Mouse (Mus musculus): ENCODE results near the gene Zfp462. TPM values are rescaled to one million over a fixed set of nuclear protein-coding genes. Genes with fewer than 3 reads are reported as not detected.

Gene Zfp462
- polyA plus RNA-seq, 2 experiments = 0.05 to 0.35 TPM

GRCm38 (mm10) chr4:54999556-54999955 lies 54.7 kb downstream of the Zfp462 start:
- Histone ChIP-seq H3K9ac (replicated peaks) (no peak overlapping the region), H3K4me2 (ENCODE audit: low read depth) (no peak overlapping the region), H3K9me3 (ENCODE audit: control insufficient read depth, low read length) (no peaks in the 10 kb centered on the region), H3K4me3 (ENCODE audit: insufficient read depth in 1 of 2, low read depth in 2 of 2, low read length in 2 of 2) (no peak overlapping the region), H3K4me1 (replicated peaks; ENCODE audit: control insufficient read depth in 2 of 2, insufficient read depth in 2 of 2, low read length in 1 of 2) (peaks cover 0 to 9% of the 10 kb centered on the region in 2 experiments; a peak in 2 of 4 replicates), H3K36me3 (replicated peaks; ENCODE audit: control insufficient read depth, insufficient read depth, low read depth) (no peaks in the 10 kb centered on the region), H3K27ac (no peak overlapping the region), H3K27me3 (ENCODE audit: control insufficient read depth, insufficient read depth, low read length) (no peaks in the 10 kb centered on the region)
- DNase-seq (ENCODE audit: low read depth in 3 of 3, low spot score in 3 of 3) (no peak), ATAC-seq (ENCODE audit: insufficient read depth) (no peak)
- TF ChIP-seq CTCF (IDR thresholded peaks at IDR 0.05; ENCODE audit: low read depth) (no peak), EP300 (IDR thresholded peaks at IDR 0.05; ENCODE audit: low read depth) (no peak)
- 71% methylated on average over 5 of the region's 5 CpGs for WGBS (ENCODE audit: insufficient replicate concordance)

- 50% methylated on average over 3 of the region's 3 CpGs for WGBS (ENCODE audit: insufficient replicate concordance)
- no peak for DNase-seq (ENCODE audit: low read depth in 3 of 3, low spot score in 3 of 3)
Observed at GRCm38 (mm10) chr4:55001386-55001785, 56.5 kb downstream of the Zfp462 start.

GRCm38 (mm10) chr4:55003128-55003527 lies 58.3 kb downstream of the Zfp462 start:
- H3K36me3 ChIP-seq (replicated peaks; ENCODE audit: control insufficient read depth, insufficient read depth, low read depth) = no peaks in the 10 kb centered on the region
- TF ChIP-seq EP300 (IDR thresholded peaks at IDR 0.05; ENCODE audit: low read depth) = no peak
- no peak for TF ChIP-seq CTCF (IDR thresholded peaks at IDR 0.05; ENCODE audit: low read depth)
- no peak overlapping the region for H3K4me2 ChIP-seq (ENCODE audit: low read depth)
- 40% methylated on average over 6 of the region's 6 CpGs for WGBS (ENCODE audit: insufficient replicate concordance)
- no peak for ATAC-seq (ENCODE audit: insufficient read depth)
- H3K27me3 ChIP-seq (ENCODE audit: control insufficient read depth, insufficient read depth, low read length) = no peaks in the 10 kb centered on the region
- no peak overlapping the region for H3K27ac ChIP-seq
- no peak overlapping the region for H3K9ac ChIP-seq (replicated peaks)
- H3K4me1 ChIP-seq (replicated peaks; ENCODE audit: control insufficient read depth in 2 of 2, insufficient read depth in 2 of 2, low read length in 1 of 2) = peaks cover 0 to 22% of the 10 kb centered on the region in 2 experiments; a peak in 3 of 4 replicates
- H3K4me3 ChIP-seq (ENCODE audit: insufficient read depth in 1 of 2, low read depth in 2 of 2, low read length in 2 of 2) = no peak overlapping the region
- no peaks in the 10 kb centered on the region for H3K9me3 ChIP-seq (ENCODE audit: control insufficient read depth, low read length)
- no peak for DNase-seq (ENCODE audit: low read depth in 3 of 3, low spot score in 3 of 3)

More at GRCm38 (mm10) chr4:55001386-55001785, 56.5 kb downstream of the Zfp462 start:
- Histone ChIP-seq H3K4me1 (replicated peaks; ENCODE audit: control insufficient read depth in 2 of 2, insufficient read depth in 2 of 2, low read length in 1 of 2) (peaks cover 0 to 22% of the 10 kb centered on the region in 2 experiments; a peak in 3 of 4 replicates), H3K27ac (no peak overlapping the region), H3K9ac (replicated peaks) (no peak overlapping the region), H3K27me3 (ENCODE audit: control insufficient read depth, insufficient read depth, low read length) (no peaks in the 10 kb centered on the region), H3K4me3 (ENCODE audit: insufficient read depth in 1 of 2, low read depth in 2 of 2, low read length in 2 of 2) (no peak overlapping the region), H3K36me3 (replicated peaks; ENCODE audit: control insufficient read depth, insufficient read depth, low read depth) (no peaks in the 10 kb centered on the region), H3K4me2 (ENCODE audit: low read depth) (no peak overlapping the region), H3K9me3 (ENCODE audit: control insufficient read depth, low read length) (no peaks in the 10 kb centered on the region)
- TF ChIP-seq EP300 (IDR thresholded peaks at IDR 0.05; ENCODE audit: low read depth) = no peak
- ATAC-seq (ENCODE audit: insufficient read depth) = no peak

- DNase-seq (ENCODE audit: low read depth in 3 of 3, low spot score in 3 of 3) = no peak
- H3K9me3 ChIP-seq (ENCODE audit: control insufficient read depth, low read length) = no peaks in the 10 kb centered on the region
- peak overlapping the region; percentile 20; the same call in 1 of the 2 replicates for H3K4me2 ChIP-seq (ENCODE audit: low read depth)
- H3K36me3 ChIP-seq (replicated peaks; ENCODE audit: control insufficient read depth, insufficient read depth, low read depth) = no peaks in the 10 kb centered on the region
- ATAC-seq (ENCODE audit: insufficient read depth) = no peak
- 46% methylated on average over 4 of the region's 4 CpGs for WGBS (ENCODE audit: insufficient replicate concordance)
- no peak overlapping the region for H3K9ac ChIP-seq (replicated peaks)
- peaks cover 0 to 22% of the 10 kb centered on the region in 2 experiments; a peak in 3 of 4 replicates for H3K4me1 ChIP-seq (replicated peaks; ENCODE audit: control insufficient read depth in 2 of 2, insufficient read depth in 2 of 2, low read length in 1 of 2)
- no peak overlapping the region for H3K4me3 ChIP-seq (ENCODE audit: insufficient read depth in 1 of 2, low read depth in 2 of 2, low read length in 2 of 2)
- TF ChIP-seq CTCF (IDR thresholded peaks at IDR 0.05; ENCODE audit: low read depth) = no peak
- TF ChIP-seq EP300 (IDR thresholded peaks at IDR 0.05; ENCODE audit: low read depth) = no peak
- H3K27ac ChIP-seq = no peak overlapping the region
- H3K27me3 ChIP-seq (ENCODE audit: control insufficient read depth, insufficient read depth, low read length) = no peaks in the 10 kb centered on the region
Observed at GRCm38 (mm10) chr4:55005066-55005465, 60.2 kb downstream of the Zfp462 start.

- DNase-seq (ENCODE audit: low read depth in 3 of 3, low spot score in 3 of 3) = no peak
Observed at GRCm38 (mm10) chr4:55005521-55005969, 60.7 kb downstream of the Zfp462 start.

More at GRCm38 (mm10) chr4:55005521-55005969, 60.7 kb downstream of the Zfp462 start:
- Histone ChIP-seq H3K36me3 (replicated peaks; ENCODE audit: control insufficient read depth, insufficient read depth, low read depth) (no peaks in the 10 kb centered on the region), H3K9me3 (ENCODE audit: control insufficient read depth, low read length) (no peaks in the 10 kb centered on the region), H3K9ac (replicated peaks) (no peak overlapping the region), H3K27me3 (ENCODE audit: control insufficient read depth, insufficient read depth, low read length) (no peaks in the 10 kb centered on the region), H3K4me1 (replicated peaks; ENCODE audit: control insufficient read depth in 2 of 2, insufficient read depth in 2 of 2, low read length in 1 of 2) (peaks cover 0 to 22% of the 10 kb centered on the region in 2 experiments; a peak in 3 of 4 replicates), H3K4me3 (ENCODE audit: insufficient read depth in 1 of 2, low read depth in 2 of 2, low read length in 2 of 2) (no peak overlapping the region), H3K27ac (no peak overlapping the region), H3K4me2 (ENCODE audit: low read depth) (peak overlapping the region; percentile 20; the same call in 1 of the 2 replicates)
- 24% methylated on average over 9 of the region's 9 CpGs for WGBS (ENCODE audit: insufficient replicate concordance)
- TF ChIP-seq EP300 (IDR thresholded peaks at IDR 0.05; ENCODE audit: low read depth) (no peak), CTCF (IDR thresholded peaks at IDR 0.05; ENCODE audit: low read depth) (no peak)
- ATAC-seq (ENCODE audit: insufficient read depth) = no peak; the same call in 1 of the 2 replicates
